22 mouse cellular contexts compared by ENCODE assay signal in genomic region chr9:73755185-73755584, GRCm38 (mm10).
DNase-seq lines count a peak whose midpoint lies in the region; ATAC-seq and TF ChIP-seq lines count a peak whose summit lies in the region.
"Had no signal": no experiment of that assay in that cellular context is flagged by ENCODE, and none has a peak within 500 bp of the region (broad histone marks: within the 10 kb centered on the region; RNA-seq: fewer than 3 reads in every experiment).

No protein-coding gene starts in this region.

- H3K4me2 ChIP-seq in intestine, postnatal 0 days (replicated peaks; ENCODE audit: low read depth): no peak overlapping the region
- H3K4me2 ChIP-seq: embryonic facial prominence, embryonic 15.5 days; heart, embryonic 11.5 days; heart, embryonic 15.5 days; hindbrain, embryonic 15.5 days had no signal

- H3K4me3 ChIP-seq in intestine, postnatal 0 days (ENCODE audit: low read depth, low read length): no peak overlapping the region
- H3K4me3 ChIP-seq in thymus, adult 2 months (ENCODE audit: control insufficient read depth, insufficient read depth, low read length): no peak overlapping the region
- H3K4me3 ChIP-seq: embryonic facial prominence, embryonic 15.5 days; erythroblast, embryonic 14.5 days; forebrain, embryonic 10.5 days; heart, embryonic 15.5 days; hindbrain, embryonic 10.5 days; hindbrain, embryonic 15.5 days had no signal

- TF ChIP-seq CTCF in intestine, postnatal 0 days (IDR thresholded peaks at IDR 0.05; ENCODE audit: low read depth): no peak
- TF ChIP-seq CTCF in thymus, adult 2 months (IDR thresholded peaks at IDR 0.05; ENCODE audit: borderline replicate concordance, control insufficient read depth, extremely low read depth, insufficient read depth, low read length, poor library complexity): no peak

- TF ChIP-seq POLR2A in thymus, adult 2 months (IDR thresholded peaks at IDR 0.05; ENCODE audit: control insufficient read depth, extremely low read depth, insufficient read depth, low read length, poor library complexity): no peak

- no peaks in the 10 kb centered on the region for H3K27me3 ChIP-seq in intestine, postnatal 0 days (replicated peaks; ENCODE audit: control insufficient read depth, insufficient read depth, low read length)
- H3K27me3 ChIP-seq in thymus, adult 2 months (ENCODE audit: control insufficient read depth, insufficient read depth, low read length): no peaks in the 10 kb centered on the region
- H3K27me3 ChIP-seq: embryonic facial prominence, embryonic 15.5 days; heart, embryonic 15.5 days; hindbrain, embryonic 15.5 days had no signal

- DNase-seq in retina, postnatal 1 day: peak; percentile 49
- no peak for DNase-seq in retina, embryonic 14.5 days (ENCODE audit: low spot score)
- DNase-seq in cerebellum, adult 11-12 months: peak; percentile 48
- DNase-seq in cerebellum, adult 9-10 months: peak; percentile 56
- no peak for DNase-seq in embryo, embryonic 11 days
- DNase-seq in thymus, adult 2 months: no peak
- DNase-seq: adrenal gland, adult 2 months; adrenal gland, postnatal 25 days; gastrocnemius, postnatal 10 days; heart, adult 18-20 months; kidney, adult 11 months; kidney, adult 9 months had no signal

- no peaks in the 10 kb centered on the region for H3K4me1 ChIP-seq in intestine, postnatal 0 days (replicated peaks; ENCODE audit: control insufficient read depth, insufficient read depth, low read length)
- H3K4me1 ChIP-seq in thymus, adult 2 months (replicated peaks; ENCODE audit: control insufficient read depth, insufficient read depth, low read length): no peaks in the 10 kb centered on the region
- H3K4me1 ChIP-seq: embryonic facial prominence, embryonic 15.5 days; forebrain, embryonic 10.5 days; hindbrain, embryonic 15.5 days had no signal

- no peak overlapping the region for H3K27ac ChIP-seq in intestine, postnatal 0 days (ENCODE audit: low read depth, low read length)
- no peak overlapping the region for H3K27ac ChIP-seq in thymus, adult 2 months (ENCODE audit: control insufficient read depth, insufficient read depth, low read length)
- H3K27ac ChIP-seq: embryonic facial prominence, embryonic 15.5 days; forebrain, embryonic 10.5 days; heart, embryonic 15.5 days; hindbrain, embryonic 10.5 days; hindbrain, embryonic 15.5 days had no signal

- ATAC-seq in intestine, postnatal 0 days: no peak
- ATAC-seq: forebrain, embryonic 14.5 days; inflammation-experienced regulatory T-cells, adult 6 months had no signal

- WGBS in intestine, postnatal 0 days: 85% methylated on average over 2 of the region's 2 CpGs
- 86% methylated on average over 2 of the region's 2 CpGs for WGBS in thymus, adult 2 months

- H3K9me3 ChIP-seq in intestine, postnatal 0 days (ENCODE audit: control insufficient read depth): no peaks in the 10 kb centered on the region
- H3K9me3 ChIP-seq: embryonic facial prominence, embryonic 15.5 days; forebrain, embryonic 10.5 days; heart, embryonic 15.5 days; hindbrain, embryonic 10.5 days; hindbrain, embryonic 15.5 days had no signal

- no peaks in the 10 kb centered on the region for H3K36me3 ChIP-seq in intestine, postnatal 0 days (ENCODE audit: control insufficient read depth, insufficient read depth)
- H3K36me3 ChIP-seq in thymus, adult 2 months (ENCODE audit: control insufficient read depth, insufficient read depth, low read length): no peaks in the 10 kb centered on the region
- H3K36me3 ChIP-seq: embryonic facial prominence, embryonic 15.5 days; forebrain, embryonic 10.5 days; heart, embryonic 15.5 days; hindbrain, embryonic 10.5 days; hindbrain, embryonic 15.5 days had no signal

- H3K9ac ChIP-seq in intestine, postnatal 0 days (ENCODE audit: low read depth, low read length): no peak overlapping the region
- H3K9ac ChIP-seq: embryonic facial prominence, embryonic 15.5 days; heart, embryonic 15.5 days; hindbrain, embryonic 15.5 days had no signal

Comparison
In these comparisons a context has a peak if more than half of its experiments do, and no peak if none do; other contexts are left out.
1. DNase-seq: peak in retina, postnatal 1 day (single experiment), cerebellum, adult 11-12 months (single experiment) and cerebellum, adult 9-10 months (single experiment); none in retina, embryonic 14.5 days (single experiment), embryo, embryonic 11 days (single experiment) and thymus, adult 2 months (single experiment).